Mouse (Mus musculus): Measurements from ENCODE around the gene Tspan9.

GRCm38 (mm10) chr6:128158031-128158430 is 14.6 kb upstream of the Tspan9 start:
- TF ChIP-seq CHD2 (IDR thresholded peaks at IDR 0.05; ENCODE audit: low read depth, low read length) (no peak), MAFK (IDR thresholded peaks at IDR 0.05; ENCODE audit: insufficient read depth, low read depth, low read length) (no peak), ZNF384 (IDR thresholded peaks at IDR 0.05; ENCODE audit: low read depth, low read length) (no peak), ZC3H11A (IDR thresholded peaks at IDR 0.05; ENCODE audit: borderline replicate concordance, low read depth, low read length) (peak; percentile 99)
